21 mouse cellular contexts compared by ENCODE assay signal in the genomic region with DNA sequence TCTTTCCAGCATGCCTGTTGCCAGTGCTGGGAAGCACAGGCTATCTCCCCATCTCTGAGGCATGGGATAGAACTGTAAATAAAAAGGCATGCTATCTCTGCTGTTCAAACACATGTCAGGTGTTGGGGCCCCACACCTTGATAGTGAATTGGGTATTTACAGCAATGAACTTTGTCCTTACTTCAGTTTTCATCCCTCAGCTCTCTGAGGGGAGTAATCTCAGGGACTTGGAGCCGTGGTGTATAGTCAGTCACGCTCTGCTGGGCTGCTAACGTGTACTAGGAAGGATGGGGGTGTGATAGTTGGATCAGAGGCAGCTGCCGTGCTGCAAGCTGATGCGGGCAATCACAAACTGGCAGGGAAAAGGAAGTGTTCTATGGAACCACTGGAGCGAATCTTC.
A peak's percentile ranks its signal among the peaks of the same experiment; 100 is the strongest.
DNase-seq lines count a peak whose midpoint lies in the region; ATAC-seq and TF ChIP-seq lines count a peak whose summit lies in the region.
"Had no signal": no experiment of that assay in that cellular context is flagged by ENCODE, and none has a peak within 500 bp of the region (broad histone marks: within the 10 kb centered on the region; RNA-seq: fewer than 3 reads in every experiment).

No protein-coding gene starts in this region.

- no peak overlapping the region for H3K4me2 ChIP-seq in midbrain, embryonic 14.5 days (ENCODE audit: low read length)
- no peak overlapping the region for H3K4me2 ChIP-seq in midbrain, embryonic 11.5 days
- H3K4me2 ChIP-seq: hindbrain, embryonic 14.5 days; limb, embryonic 12.5 days; neural tube, embryonic 15.5 days had no signal

- TF ChIP-seq POLR2A in kidney, adult 2 months (IDR thresholded peaks at IDR 0.05; ENCODE audit: low read depth, low read length) = no peak

- H3K9ac ChIP-seq in midbrain, embryonic 14.5 days (replicated peaks; ENCODE audit: low read length) = no peak overlapping the region
- no peak overlapping the region for H3K9ac ChIP-seq in midbrain, embryonic 11.5 days (ENCODE audit: low read length)
- H3K9ac ChIP-seq: hindbrain, embryonic 14.5 days; limb, embryonic 12.5 days; liver, embryonic 14.5 days; neural tube, embryonic 15.5 days had no signal

- ATAC-seq in midbrain, embryonic 14.5 days (ENCODE audit: low FRiP score, low TSS enrichment) = no peak
- no peak for ATAC-seq in midbrain, embryonic 11.5 days (ENCODE audit: low FRiP score)
- ATAC-seq: lung, postnatal 0 days had no signal

- intact Hi-C loops in left cerebral cortex, adult 2 months (cut with DNase I) = no loop called here

- no peak for TF ChIP-seq CTCF in kidney, adult 2 months (conservative IDR thresholded peaks at IDR 0.05; ENCODE audit: insufficient read depth, insufficient read length, low read depth, low read length)
- TF ChIP-seq CTCF in left cerebral cortex, adult 2 months (IDR thresholded peaks at IDR 0.05) = no peak

- no peaks in the 10 kb centered on the region for H3K9me3 ChIP-seq in midbrain, embryonic 14.5 days (ENCODE audit: control insufficient read depth, low read length)
- H3K9me3 ChIP-seq in midbrain, embryonic 11.5 days (ENCODE audit: control insufficient read depth, low read length) = no peaks in the 10 kb centered on the region
- H3K9me3 ChIP-seq: limb, embryonic 12.5 days; midbrain, embryonic 10.5 days; neural tube, embryonic 15.5 days had no signal

- H3K36me3 ChIP-seq in midbrain, embryonic 14.5 days (ENCODE audit: control insufficient read depth, insufficient read depth, low read length) = no peaks in the 10 kb centered on the region
- H3K36me3 ChIP-seq in midbrain, embryonic 11.5 days (ENCODE audit: control insufficient read depth, insufficient read depth, low read length) = no peaks in the 10 kb centered on the region
- H3K36me3 ChIP-seq in kidney, adult 2 months (ENCODE audit: control insufficient read depth, insufficient read depth, low read length) = no peaks in the 10 kb centered on the region
- H3K36me3 ChIP-seq: G1E; limb, embryonic 12.5 days; midbrain, embryonic 10.5 days; neural tube, embryonic 15.5 days had no signal

- no peaks in the 10 kb centered on the region for H3K27me3 ChIP-seq in midbrain, embryonic 14.5 days (ENCODE audit: control insufficient read depth, insufficient read depth, low read length)
- no peaks in the 10 kb centered on the region for H3K27me3 ChIP-seq in midbrain, embryonic 11.5 days (ENCODE audit: control insufficient read depth, insufficient read depth, low read length)
- no peaks in the 10 kb centered on the region; the same call in 1 of the 2 replicates for H3K27me3 ChIP-seq in kidney, adult 2 months (replicated peaks; ENCODE audit: control insufficient read depth, insufficient read depth, low read length)
- H3K27me3 ChIP-seq: limb, embryonic 12.5 days; neural tube, embryonic 15.5 days had no signal

- no peaks in the 10 kb centered on the region for H3K4me1 ChIP-seq in midbrain, embryonic 14.5 days (ENCODE audit: control insufficient read depth, insufficient read depth, low read length)
- peaks cover 2% of the 10 kb centered on the region; the same call in 1 of the 2 replicates for H3K4me1 ChIP-seq in midbrain, embryonic 11.5 days (ENCODE audit: control insufficient read depth, insufficient read depth, low read length)
- peaks cover 4% of the 10 kb centered on the region; the same call in 1 of the 2 replicates for H3K4me1 ChIP-seq in kidney, adult 2 months (ENCODE audit: control insufficient read depth, insufficient read depth, low read length)
- H3K4me1 ChIP-seq: limb, embryonic 12.5 days had no signal

- no peak overlapping the region for H3K27ac ChIP-seq in midbrain, embryonic 14.5 days (replicated peaks; ENCODE audit: low read depth, low read length)
- no peak overlapping the region for H3K27ac ChIP-seq in midbrain, embryonic 11.5 days (ENCODE audit: low read depth, low read length)
- no peak overlapping the region for H3K27ac ChIP-seq in kidney, adult 2 months (ENCODE audit: insufficient read depth, low read depth, low read length)
- H3K27ac ChIP-seq in left cerebral cortex, adult 2 months = no peak overlapping the region
- H3K27ac ChIP-seq: gastrocnemius, adult 2 months; heart, adult 2 months; hindbrain, embryonic 14.5 days; limb, embryonic 12.5 days; liver, embryonic 14.5 days; midbrain, embryonic 10.5 days; neural tube, embryonic 15.5 days had no signal

- H3K4me3 ChIP-seq in midbrain, embryonic 14.5 days (replicated peaks; ENCODE audit: low read depth, low read length) = no peak overlapping the region
- no peak overlapping the region for H3K4me3 ChIP-seq in midbrain, embryonic 11.5 days (ENCODE audit: low read depth, low read length)
- no peak overlapping the region for H3K4me3 ChIP-seq in kidney, adult 2 months (ENCODE audit: insufficient read depth, low read depth, low read length)
- H3K4me3 ChIP-seq in left cerebral cortex, adult 2 months = no peak overlapping the region
- H3K4me3 ChIP-seq: erythroblast, embryonic 14.5 days; gastrocnemius, adult 2 months; heart, adult 2 months; limb, embryonic 12.5 days; midbrain, embryonic 10.5 days; neural tube, embryonic 15.5 days had no signal

- peak; percentile 12 for DNase-seq in midbrain, embryonic 14.5 days
- DNase-seq in midbrain, embryonic 11.5 days (ENCODE audit: low spot score, missing footprints) = no peak
- peak; percentile 19 for DNase-seq in kidney, adult 2 months
- DNase-seq in kidney, postnatal 4 days = peak; percentile 13 to 26
- DNase-seq in yolk sac, embryonic 10.5 days (ENCODE audit: low spot score) = peak; percentile 61
- DNase-seq in adrenal gland, adult 8-10 months = no peak
- no peak for DNase-seq in left cerebral cortex, adult 2 months (ENCODE audit: extremely low spot score in 1 of 2, low spot score in 2 of 2)
- DNase-seq in gastrocnemius, postnatal 10 days = no peak
- DNase-seq: adrenal gland, postnatal 10 days; cerebellum, postnatal 14 days; gastrocnemius, adult 2 months; heart, adult 2 months; thymus, postnatal 14 days had no signal

- 27% methylated on average over 6 of the region's 6 CpGs for WGBS in midbrain, embryonic 14.5 days
- 47% methylated on average over 6 of the region's 6 CpGs for WGBS in midbrain, embryonic 11.5 days
- WGBS in kidney, adult 2 months = 20% methylated on average over 6 of the region's 6 CpGs

Comparison
In these comparisons a context has a peak if more than half of its experiments do, and no peak if none do; other contexts are left out.
1. DNase-seq: peak in midbrain, embryonic 14.5 days (single experiment), kidney, adult 2 months (single experiment), kidney, postnatal 4 days (2 of 2) and yolk sac, embryonic 10.5 days (single experiment); none in midbrain, embryonic 11.5 days (single experiment), adrenal gland, adult 8-10 months (single experiment), left cerebral cortex, adult 2 months (0 of 2) and gastrocnemius, postnatal 10 days (single experiment).